Mouse (Mus musculus) heart, adult 2 months (tissue): ENCODE data around the gene Denr. TPM values are rescaled to one million over a fixed set of nuclear protein-coding genes. Genes with fewer than 3 reads are reported as not detected.

Experiments used
- DNase-seq, 2 experiments: peaks; one replicate each; pipeline ENCODE4 v3.0.0; 2021
- H3K27ac ChIP-seq: fragments of 200-600 bp; 2 replicates; pipeline ENCODE4 v1.8.1; 2022
- H3K27me3 ChIP-seq: fragments of 200-500 bp; 2 replicates; pipeline ENCODE4 v1.6.1; 2012; ENCODE audit warnings: mild to moderate bottlenecking, low read length, inconsistent platforms, mixed read lengths; ENCODE audit not compliant: control insufficient read depth, insufficient read depth
- H3K36me3 ChIP-seq: fragments of 200-500 bp; 2 replicates; pipeline ENCODE4 v1.6.1; 2012; ENCODE audit warnings: low read length, inconsistent platforms; ENCODE audit not compliant: control insufficient read depth, insufficient read depth
- H3K4me1 ChIP-seq: fragments of 200-500 bp; 2 replicates; pipeline ENCODE4 v1.6.1; 2011; ENCODE audit warnings: low read length; ENCODE audit not compliant: control insufficient read depth, insufficient read depth
- H3K4me3 ChIP-seq: fragments of 200-600 bp; 2 replicates; pipeline ENCODE4 v1.8.1; 2022
- H3K79me2 ChIP-seq: fragments of 200-500 bp; replicated peaks from 2 replicates; pipeline ENCODE4 v1.6.1; 2012; ENCODE audit warnings: mild to moderate bottlenecking, inconsistent platforms, low read length, moderate library complexity, mixed read lengths; ENCODE audit not compliant: control insufficient read depth, insufficient read depth
- H3K9ac ChIP-seq: fragments of 200-500 bp; 2 replicates; pipeline ENCODE4 v1.6.1; 2012; ENCODE audit warnings: low read depth, mild to moderate bottlenecking, control low read depth, inconsistent platforms, low read length, mixed read lengths
- CTCF ChIP-seq: fragments of 200-600 bp; IDR thresholded peaks from 2 replicates; pipeline ENCODE4 v1.8.1; 2022; ENCODE audit warnings: antibody characterized with exemption, mild to moderate bottlenecking, moderate library complexity
- EP300 ChIP-seq: fragments of 200-500 bp; IDR thresholded peaks from 2 replicates; pipeline ENCODE4 v1.6.1; 2011; ENCODE audit warnings: low read depth, low read length, control low read depth; ENCODE audit not compliant: insufficient read depth
- POLR2A ChIP-seq: fragments of 200-500 bp; IDR thresholded peaks from 2 replicates; pipeline ENCODE4 v1.6.1; 2011; ENCODE audit warnings: mild to moderate bottlenecking, low read depth, low read length, control low read depth; ENCODE audit not compliant: insufficient read depth
- WGBS: fragments of 180-500 bp; shearing (Covaris S2); methylation state at CpG from one replicate; pipeline ENCODE4 v1.1.7; 2018; 5-methylcytosine and 5-hydroxymethylcytosine counted together
- intact Hi-C: fragments of 180-260 bp; cut with DNase I; formaldehyde crosslinking; loops from one replicate; pipeline ENCODE4 v1.15.1; 2025
- long read RNA-seq: library from polyadenylated mRNA; stranded (forward); transcript quantifications from one replicate; pipeline ENCODE4 v2.0.0, GENCODE M21; 2021
- polyA plus RNA-seq: library from polyadenylated mRNA; depleted of rRNA; stranded (reverse); fragments of >200 nt; gene quantifications from 2 replicates; pipeline ENCODE4 v1.2.3, GENCODE M21; 2012; rRNA removed
- total RNA-seq, 2 experiments: library from RNA; stranded (reverse); gene quantifications; 2 replicates each; pipeline ENCODE4 v1.2.3; 2021

Gene Denr
- total RNA-seq (10 to 100 TPM; 49.6 to 58.8 TPM), polyA plus RNA-seq (20.6 and 35.1 TPM in 2 replicates)
- long read RNA-seq, transcript Denr-201 (8 exons, 2,339 nt), result major isoform, 19 of 22 reads
- long read RNA-seq, partial matches to known transcripts, result 1 of 22 reads
- long read RNA-seq, other reads (novel, unspliced or antisense), result 2 of 22 reads

DNA sequence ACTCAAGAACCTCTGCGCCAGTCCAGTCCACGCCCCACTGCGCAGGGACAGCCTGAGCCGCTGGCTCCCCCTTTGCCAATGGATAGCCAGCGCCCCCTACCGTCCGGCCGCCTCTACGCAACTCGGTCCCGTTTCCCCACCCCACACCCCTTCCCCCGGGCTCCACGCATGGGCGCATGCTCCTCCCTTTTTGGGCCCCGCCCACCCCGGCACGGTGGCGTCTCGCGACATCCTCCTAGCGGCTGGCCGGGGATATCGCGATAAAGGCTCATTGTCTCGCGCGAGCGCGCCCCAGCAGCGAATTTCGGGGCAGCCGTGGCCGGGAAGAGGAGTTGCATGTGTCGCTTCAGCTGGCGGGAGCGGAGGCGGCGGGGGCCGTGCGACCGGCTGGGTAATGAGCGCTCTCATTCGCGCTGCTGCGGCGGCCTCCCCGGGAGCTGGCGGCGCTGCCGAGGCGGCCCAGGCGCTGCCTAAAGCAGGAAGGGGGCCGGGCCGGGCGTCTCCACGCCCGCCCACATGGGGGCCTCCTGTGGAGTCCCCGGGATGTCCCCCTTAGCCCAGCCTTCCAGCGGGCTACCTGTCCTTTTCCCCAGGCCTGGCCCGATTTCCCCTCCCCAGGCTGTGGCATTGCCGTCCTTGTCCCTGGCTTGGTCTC, at the start of gene Denr:
Gene Denr, plus strand, starts transcription at position 200 of the 655 bp plus-strand sequence.
- peak within 1 kb of the TSS; percentile 94 for H3K9ac ChIP-seq
- intact Hi-C loops, result loop anchor here (2.0 to 5.0 kb wide), 5 partner anchors 76 to 280 kb away; partner anchors contain the start of genes Kntc1, Rsrc2 and Zcchc8
- 0% methylated on average over 59 of the region's 61 CpGs for WGBS
- H3K4me1 ChIP-seq, result peaks cover 4% of the 10 kb centered on the region
- H3K27ac ChIP-seq, result peak within 1 kb of the TSS; percentile 98
- TF ChIP-seq POLR2A, result peak; percentile 82
- no peak; the same call in none of the 2 replicates for TF ChIP-seq CTCF
- 0 out of 2 replicates have a peak, but pooled peaks have one; percentile 55 for TF ChIP-seq EP300
- peak within 1 kb of the TSS; percentile 93 for H3K4me3 ChIP-seq
- peaks cover 6% of the 10 kb centered on the region for H3K79me2 ChIP-seq
- H3K36me3 ChIP-seq, result no peaks in the 10 kb centered on the region; the same call in 1 of the 2 replicates
- peak; percentile 99 to 100 for DNase-seq
- no peaks in the 10 kb centered on the region for H3K27me3 ChIP-seq

DNA sequence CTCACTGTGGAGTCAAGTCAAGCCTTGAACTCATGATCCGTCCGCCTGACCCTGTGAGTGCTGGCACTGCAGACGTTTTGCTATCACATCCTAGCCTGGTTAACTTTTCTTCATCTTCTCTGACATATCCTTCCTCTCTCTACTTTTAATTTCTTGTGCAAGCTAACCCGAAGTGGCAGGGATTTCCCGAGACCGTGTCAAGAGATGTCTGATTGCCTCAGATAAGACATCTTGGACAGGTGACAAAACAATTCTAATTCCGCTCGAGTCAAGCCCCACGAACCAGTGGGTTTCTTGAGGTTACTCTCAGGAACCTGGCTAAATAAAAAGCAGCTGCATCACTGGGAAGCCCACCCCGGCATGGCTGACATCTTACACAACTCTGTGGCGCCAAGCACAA, 48.2 kb upstream of the Denr start:
- H3K27me3 ChIP-seq, result no peaks in the 10 kb centered on the region

DNA sequence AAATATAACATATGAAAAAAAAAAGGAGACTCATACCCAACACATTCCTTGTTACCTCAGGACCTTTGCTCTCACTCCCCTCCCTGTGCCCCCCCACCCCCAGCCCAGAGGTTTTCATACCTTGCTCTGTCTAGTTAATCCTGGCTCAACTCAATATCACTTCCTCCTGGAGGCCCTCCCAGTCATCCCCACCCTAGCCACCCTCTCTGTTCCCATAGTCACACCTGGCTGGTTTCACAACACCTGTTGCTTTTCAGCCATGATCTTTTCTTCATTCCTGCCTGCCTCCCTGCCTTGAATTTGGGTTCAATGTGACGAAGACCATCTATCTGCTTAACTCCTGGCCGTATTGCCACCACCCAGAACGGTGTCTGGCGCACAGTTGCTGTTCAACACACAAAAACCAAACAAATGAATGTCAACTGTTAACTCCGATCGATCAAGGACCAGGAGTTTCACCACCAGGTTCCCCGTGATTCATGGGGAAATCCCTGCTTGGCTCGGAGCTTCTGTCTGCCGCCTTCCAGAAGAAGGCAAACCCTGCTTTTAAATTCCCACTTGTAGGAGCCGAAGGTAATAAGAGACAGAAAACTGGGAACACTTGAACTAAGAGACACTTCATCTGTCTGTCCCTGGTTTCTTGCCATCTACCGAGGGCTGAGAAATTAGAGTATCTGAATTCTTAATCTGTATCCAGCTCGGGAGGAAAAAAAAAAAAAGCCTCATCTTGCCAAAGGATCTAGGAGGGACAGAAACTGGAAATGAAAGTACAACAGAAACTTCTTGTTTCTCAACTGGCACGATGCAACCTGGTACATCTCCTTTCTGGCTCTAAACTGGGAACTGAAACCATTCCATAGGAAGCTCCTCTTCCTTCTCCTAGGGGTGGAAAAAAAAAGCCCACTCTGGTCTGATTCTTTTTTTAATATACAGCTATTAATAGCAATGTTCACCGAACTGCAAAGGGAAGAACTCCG, 44.3 kb upstream of the Denr start:
- H3K36me3 ChIP-seq, result no peaks in the 10 kb centered on the region
- no peaks in the 10 kb centered on the region for H3K79me2 ChIP-seq
- TF ChIP-seq EP300, result no peak
- TF ChIP-seq CTCF, result no peak
- TF ChIP-seq POLR2A, result no peak
- H3K4me1 ChIP-seq, result no peaks in the 10 kb centered on the region
- no peak for DNase-seq
- intact Hi-C loops, result no loop called here
- no peak overlapping the region for H3K9ac ChIP-seq
- H3K27me3 ChIP-seq, result no peaks in the 10 kb centered on the region
- no peak overlapping the region for H3K27ac ChIP-seq
- 63% methylated on average over 15 of the region's 15 CpGs for WGBS
- H3K4me3 ChIP-seq, result peak overlapping the region; percentile 22; the same call in 1 of the 2 replicates

More for the DNA sequence above, 48.2 kb upstream of the Denr start:
- Histone ChIP-seq H3K4me3 (no peak overlapping the region), H3K4me1 (no peaks in the 10 kb centered on the region), H3K27ac (no peak overlapping the region), H3K79me2 (no peaks in the 10 kb centered on the region), H3K36me3 (no peaks in the 10 kb centered on the region), H3K9ac (no peak overlapping the region)
- WGBS, result 54% methylated on average over 11 of the region's 11 CpGs
- no peak for DNase-seq
- intact Hi-C loops, result no loop called here
- no peak for TF ChIP-seq POLR2A
- TF ChIP-seq EP300, result no peak
- no peak for TF ChIP-seq CTCF

DNA sequence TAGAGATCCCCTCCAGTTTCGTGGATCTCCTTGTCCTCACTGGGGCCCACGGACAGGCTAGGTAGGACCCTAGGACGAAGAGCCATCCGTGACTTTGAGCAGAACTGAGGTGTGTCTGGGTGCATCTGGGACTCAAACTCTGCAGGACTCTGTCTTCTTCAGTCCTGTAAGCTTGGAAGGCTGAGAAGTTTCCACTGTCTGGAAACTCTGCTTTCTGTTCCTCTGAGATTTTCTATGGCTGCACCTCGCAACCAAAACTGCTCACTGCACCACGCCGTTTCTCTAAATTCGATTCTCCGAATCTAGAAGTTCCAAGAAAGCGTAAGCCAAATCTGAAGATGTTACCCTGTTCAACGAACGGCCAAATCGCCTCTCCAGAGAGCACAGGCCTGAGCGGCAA, 43.0 kb upstream of the Denr start:
- no peak for TF ChIP-seq EP300
- TF ChIP-seq POLR2A, result no peak
- TF ChIP-seq CTCF, result no peak
- no peaks in the 10 kb centered on the region for H3K4me1 ChIP-seq
- H3K27ac ChIP-seq, result no peak overlapping the region
- H3K36me3 ChIP-seq, result no peaks in the 10 kb centered on the region
- no peak overlapping the region for H3K9ac ChIP-seq
- H3K4me3 ChIP-seq, result no peak overlapping the region
- intact Hi-C loops, result no loop called here
- 84% methylated on average over 14 of the region's 14 CpGs for WGBS
- no peaks in the 10 kb centered on the region for H3K79me2 ChIP-seq
- H3K27me3 ChIP-seq, result no peaks in the 10 kb centered on the region
- no peak for DNase-seq

DNA sequence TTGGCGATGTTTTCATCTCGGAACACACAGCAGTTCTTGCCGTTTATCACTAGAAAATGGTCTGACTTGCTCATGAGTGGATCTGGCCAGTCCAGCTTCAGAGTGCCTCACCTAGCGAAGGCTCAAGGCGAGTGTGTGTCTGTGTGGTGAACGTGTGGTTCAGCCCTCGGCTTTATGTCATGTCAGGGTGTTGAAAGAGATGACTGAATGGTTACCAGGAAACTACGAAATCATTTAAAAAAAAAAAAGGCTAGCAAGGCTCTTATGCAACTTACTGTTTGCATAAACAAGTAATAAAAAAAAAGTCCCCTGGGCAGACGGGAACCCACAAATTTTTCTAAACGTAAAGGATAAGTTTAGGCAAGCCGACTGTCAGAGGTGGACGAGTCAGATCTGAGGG, 41.6 kb upstream of the Denr start, which contains the start of gene Hcar2:
Gene Hcar2, minus strand, starts transcription at position 135 of the 400 bp plus-strand sequence.
- Histone ChIP-seq H3K27me3 (no peaks in the 10 kb centered on the region), H3K27ac (no peak within 1 kb of the TSS), H3K79me2 (no peaks in the 10 kb centered on the region), H3K36me3 (no peaks in the 10 kb centered on the region), H3K4me3 (no peak within 1 kb of the TSS), H3K4me1 (no peaks in the 10 kb centered on the region), H3K9ac (no peak within 1 kb of the TSS)
- intact Hi-C loops, result no loop called here
- TF ChIP-seq POLR2A, result no peak
- TF ChIP-seq CTCF, result no peak
- no peak for TF ChIP-seq EP300
- WGBS, result 74% methylated on average over 12 of the region's 12 CpGs
- DNase-seq, result no peak
